Mouse (Mus musculus) liver, embryonic 14.5 days (tissue): ENCODE results near the gene Gm20661.

Source experiments
- CTCF ChIP-seq: IDR thresholded peaks from 2 replicates; pipeline ENCODE4 v1.5.1; 2016; ENCODE audit warnings: antibody characterized with exemption, low read depth, control low read depth
- EP300 ChIP-seq: IDR thresholded peaks from 2 replicates; pipeline ENCODE4 v1.6.1; 2016; ENCODE audit warnings: antibody characterized with exemption, low read depth

- TF ChIP-seq EP300 (peak; percentile 93), CTCF (no peak)
These were observed at the start of gene Gm20661 for GRCm38 (mm10) chr9:107982681-107983346.
